Mouse (Mus musculus) gastrocnemius, postnatal 14 days (tissue): ENCODE data around the gene Eef1a1. TPM values are rescaled to one million over a fixed set of nuclear protein-coding genes. Genes with fewer than 3 reads are reported as not detected.

Experiments
- DNase-seq: peaks from one replicate; pipeline ENCODE4 v3.0.0; 2021; ENCODE audit warnings: mixed read lengths
- intact Hi-C: fragments of 180-260 bp; cut with DNase I; formaldehyde crosslinking; loops from one replicate; pipeline ENCODE4 v1.15.1; 2025; ENCODE audit warnings: low total_unique reads
- microRNA-seq, 2 experiments: library from miRNA; unstranded; fragments of <30 nt; microRNA quantifications; one replicate each; pipeline ENCODE4 v1.2.0; 2021
- total RNA-seq, 2 experiments: library from RNA; stranded (reverse); gene quantifications; 2 replicates each; pipeline ENCODE4 v1.2.3; 2021

Gene Eef1a1
- total RNA-seq, 2 experiments from 2014 or later: 1,398 to 1,669 TPM

DNA sequence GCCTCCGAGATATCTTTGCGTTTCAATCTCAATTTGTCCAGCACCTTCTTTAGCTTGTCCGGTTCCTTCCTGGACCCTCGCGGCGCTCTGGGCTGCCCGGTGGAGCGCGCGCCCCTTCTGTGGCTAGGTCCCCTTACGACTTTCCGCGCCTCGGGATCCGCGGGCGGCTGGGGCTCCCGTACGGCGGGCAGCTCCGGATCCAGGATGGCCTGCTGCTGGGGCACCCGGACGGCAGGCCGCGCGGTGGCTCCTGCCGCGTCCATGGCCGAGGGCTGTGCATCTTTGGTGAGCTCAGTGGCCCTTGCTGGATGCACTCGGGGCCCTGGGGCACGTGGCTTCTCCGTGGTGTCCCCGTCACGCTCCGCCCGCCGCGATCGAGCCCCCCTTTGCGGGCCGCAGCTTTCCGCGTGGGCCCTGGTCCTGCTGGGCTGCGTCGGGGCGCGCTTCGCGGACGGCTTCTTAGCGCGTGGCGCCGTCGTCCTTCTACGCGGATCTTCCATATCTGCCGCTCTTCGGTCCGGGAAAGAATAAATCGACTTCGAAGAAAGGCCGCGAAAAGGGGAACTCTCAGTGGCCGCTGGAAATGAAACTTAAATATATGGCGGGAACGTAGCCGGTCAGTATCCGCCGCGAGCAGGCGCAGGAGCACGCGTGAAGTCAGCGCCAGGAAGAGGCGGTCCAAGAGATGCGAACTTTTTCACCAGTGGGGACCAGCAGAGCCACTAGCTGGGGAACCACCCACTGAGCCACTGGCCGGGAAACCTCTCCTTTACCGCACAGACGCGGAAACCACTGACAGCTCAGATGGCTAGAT is 46.2 kb downstream of the Eef1a1 start, which contains the start of gene Cgas:
Gene Cgas (minus strand): TSS at position 659 of the 814 bp plus-strand sequence.
- intact Hi-C loops: no loop called here
- DNase-seq: peak; percentile 62

DNA sequence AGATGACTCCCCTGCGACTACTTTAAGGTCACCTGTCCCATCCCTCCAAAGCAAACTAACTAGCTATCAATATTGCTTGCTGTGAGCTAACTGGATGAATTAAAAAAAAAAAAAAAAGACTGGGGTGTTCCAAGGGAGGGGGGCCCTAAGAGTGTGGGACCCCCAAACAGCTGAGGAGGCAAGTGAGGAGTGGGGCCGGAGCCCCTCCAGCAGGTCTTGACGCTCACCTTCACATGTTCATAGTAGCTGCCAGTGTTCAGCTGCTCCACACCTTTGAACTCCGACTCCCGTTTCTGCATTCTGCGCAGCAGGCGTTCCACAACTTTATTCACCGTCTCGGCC is 46.7 kb downstream of the Eef1a1 start:
- DNase-seq: no peak
- intact Hi-C loops: no loop called here

- intact Hi-C loops: no loop called here
These were observed 49.5 kb downstream of the Eef1a1 start for GRCm38 (mm10) chr9:78439426-78439825.

DNA sequence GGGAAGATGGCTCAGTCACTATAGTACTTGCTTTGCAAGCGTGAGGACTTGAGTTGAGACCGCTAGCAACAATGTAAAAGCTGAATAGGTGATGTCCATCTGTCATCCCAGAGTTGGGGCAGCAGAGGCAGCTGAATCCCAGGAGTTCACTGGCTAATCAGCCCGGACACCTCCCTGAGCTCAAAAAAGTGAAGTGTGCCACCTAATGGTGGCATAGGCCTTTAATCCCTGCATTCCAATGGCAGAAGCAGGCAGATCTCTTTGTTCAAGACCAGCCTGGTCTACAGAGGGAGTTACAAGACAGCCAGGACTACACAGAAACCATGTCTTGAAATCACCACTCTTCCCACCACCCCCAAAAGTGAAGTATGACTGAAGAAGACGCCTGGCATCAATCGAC is 56.5 kb downstream of the Eef1a1 start:
- intact Hi-C loops: no loop called here

More at GRCm38 (mm10) chr9:78439426-78439825, 49.5 kb downstream of the Eef1a1 start:
- DNase-seq: no peak

GRCm38 (mm10) chr9:78430486-78430885 is 58.5 kb downstream of the Eef1a1 start:
- intact Hi-C loops: no loop called here
- DNase-seq: no peak

More for the DNA sequence above, 56.5 kb downstream of the Eef1a1 start:
- no peak for DNase-seq

- no peak for DNase-seq
- intact Hi-C loops: no loop called here
These were observed 59.4 kb downstream of the Eef1a1 start for GRCm38 (mm10) chr9:78429551-78429950.

DNA sequence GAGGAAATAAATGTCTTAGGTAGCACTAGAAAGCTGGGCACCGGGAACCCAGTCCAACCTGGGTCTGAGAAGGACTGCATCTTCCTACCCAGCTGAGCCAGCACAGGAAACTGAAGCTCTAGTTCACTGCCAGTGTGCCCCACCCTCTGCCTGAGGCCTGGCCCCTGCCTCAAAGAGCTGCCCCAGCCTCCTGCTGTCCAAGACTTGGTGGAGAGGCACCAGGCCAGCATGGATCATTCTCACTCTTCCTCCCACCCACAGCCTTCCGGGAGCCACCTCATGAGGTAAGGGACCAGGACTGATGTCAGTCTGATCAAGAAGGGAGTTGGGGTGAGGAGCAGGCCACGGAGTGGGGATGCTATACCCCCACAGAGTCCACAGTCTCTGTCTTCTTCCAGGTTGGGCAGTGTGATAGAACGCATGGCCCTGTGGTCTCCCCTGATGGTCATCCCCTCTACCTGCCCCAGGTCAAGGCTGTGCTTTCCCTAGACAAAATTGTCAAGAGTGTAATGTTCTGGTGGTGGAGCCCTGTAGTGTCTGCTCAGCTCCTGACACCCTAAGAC is 60.0 kb downstream of the Eef1a1 start:
- DNase-seq: no peak
- intact Hi-C loops: no loop called here

Small RNAs within 50 kb of the gene (microRNA-seq; reads per million reads assigned to microRNA genes)
- gene Gm26377: 0 reads per million in 2 experiments

Other genes with a start within 250 kb of the Eef1a1 start
- gene Gm3776, start 232.0 kb downstream of the Eef1a1 start, total RNA-seq: not detected
- gene Gm10639, start 199.2 kb downstream of the Eef1a1 start, total RNA-seq: not detected
- not detected for gene Omt2a, start 174.4 kb downstream of the Eef1a1 start, total RNA-seq
- gene Omt2b, start 161.6 kb downstream of the Eef1a1 start, total RNA-seq: not detected
- not detected for gene Gsta2, start 133.4 kb downstream of the Eef1a1 start, total RNA-seq
- gene Dppa5a, start 121.0 kb downstream of the Eef1a1 start, total RNA-seq: not detected
- under 1 TPM in 1 of 2 experiments, not detected in 1; 0.11 TPM for gene Ooep, start 110.4 kb downstream of the Eef1a1 start, total RNA-seq
- not detected for gene Ddx43, start 93.4 kb downstream of the Eef1a1 start, total RNA-seq
- gene Cgas, start 45.9 kb downstream of the Eef1a1 start, total RNA-seq: under 1 TPM; 0.29 to 0.31 TPM
- gene Mto1, start 40.9 kb downstream of the Eef1a1 start, total RNA-seq: 10 to 100 TPM; 14.4 to 17.3 TPM
- gene Gm17324, start 40.4 kb downstream of the Eef1a1 start, total RNA-seq: not detected
- 1 to 10 TPM; 3.9 to 4.6 TPM for gene Slc17a5, start 98.9 kb upstream of the Eef1a1 start, total RNA-seq
- 1 to 10 TPM; 5.7 to 6.1 TPM for gene Cd109, start 126.4 kb upstream of the Eef1a1 start, total RNA-seq